Mouse (Mus musculus) limb, embryonic 14.5 days (tissue): ENCODE results near the gene Gdf1. TPM values are rescaled to one million over a fixed set of nuclear protein-coding genes. Genes with fewer than 3 reads are reported as not detected.

Experiments
- ATAC-seq: fragments of 200-750 bp; cut with Nextera tagmentation; 2 replicates; pipeline ENCODE4 v1.8.0; 2017; ENCODE audit warnings: low read depth, moderate number of reproducible peaks, moderate TSS enrichment; ENCODE audit not compliant: low FRiP score
- DNase-seq: peaks from one replicate; pipeline ENCODE4 v3.0.0-alpha.2; 2015; ENCODE audit warnings: low spot score
- H3K27ac ChIP-seq: fragments of 300-500 bp; sonication (generic); replicated peaks from 2 replicates; pipeline ENCODE4 v1.5.1; 2014; ENCODE audit warnings: low read depth, mild to moderate bottlenecking, low read length, moderate library complexity, mixed read lengths
- H3K27me3 ChIP-seq: fragments of 300-500 bp; sonication (generic); 2 replicates; pipeline ENCODE4 v1.6.1; 2014; ENCODE audit warnings: low read length, mixed read lengths; ENCODE audit not compliant: control insufficient read depth, insufficient read depth
- H3K36me3 ChIP-seq: fragments of 300-500 bp; sonication (generic); 2 replicates; pipeline ENCODE4 v1.6.1; 2014; ENCODE audit warnings: mild to moderate bottlenecking, low read length, moderate library complexity, mixed read lengths; ENCODE audit not compliant: control insufficient read depth, insufficient read depth
- H3K4me1 ChIP-seq: fragments of 300-500 bp; sonication (generic); 2 replicates; pipeline ENCODE4 v1.6.1; 2014; ENCODE audit warnings: antibody characterized with exemption, low read length, mixed read lengths; ENCODE audit not compliant: control insufficient read depth, insufficient read depth
- H3K4me2 ChIP-seq: fragments of 300-500 bp; sonication (generic); replicated peaks from 2 replicates; pipeline ENCODE4 v1.6.1; 2014; ENCODE audit warnings: low read depth, mild to moderate bottlenecking, low read length, moderate library complexity; ENCODE audit not compliant: severe bottlenecking
- H3K4me3 ChIP-seq: fragments of 300-500 bp; sonication (generic); replicated peaks from 2 replicates; pipeline ENCODE4 v1.5.1; 2014; ENCODE audit warnings: low read length
- H3K9ac ChIP-seq: fragments of 300-500 bp; sonication (generic); 2 replicates; pipeline ENCODE4 v1.6.1; 2014; ENCODE audit warnings: mild to moderate bottlenecking, low read depth, low read length, moderate library complexity; ENCODE audit not compliant: severe bottlenecking
- H3K9me3 ChIP-seq: fragments of 300-500 bp; sonication (generic); 2 replicates; pipeline ENCODE4 v1.6.1; 2016; ENCODE audit warnings: low read length; ENCODE audit not compliant: control insufficient read depth
- POLR2A ChIP-seq: fragments of 200-500 bp; IDR thresholded peaks from 2 replicates; pipeline ENCODE4 v1.8.0; 2012; ENCODE audit warnings: inconsistent platforms, mild to moderate bottlenecking, moderate library complexity, borderline replicate concordance; ENCODE audit not compliant: insufficient read depth, insufficient read length; ENCODE audit errors: extremely low read depth
- WGBS: fragments of 180-500 bp; shearing (Covaris S2); extraction: QIAGEN DNeasy Blood & Tissue Kit; methylation state at CpG from one replicate; pipeline ENCODE4 v1.1.7; 2014; 5-methylcytosine and 5-hydroxymethylcytosine counted together
- polyA plus RNA-seq, 2 experiments: library from polyadenylated mRNA; depleted of rRNA in 1 of 2; stranded (reverse) in 1 of 2; unstranded in 1 of 2; fragments of >200 nt; fragmentation: Nextera tagmentation in 1 of 2; extraction: Ambion mirVana in 1 of 2; gene quantifications; 2 replicates each; pipeline versions ENCODE4 v1.2.1 to v1.2.3; 2012 to 2014

Gdf1 gene
- polyA plus RNA-seq, 2 experiments, result 1.2 to 5.4 TPM

DNA sequence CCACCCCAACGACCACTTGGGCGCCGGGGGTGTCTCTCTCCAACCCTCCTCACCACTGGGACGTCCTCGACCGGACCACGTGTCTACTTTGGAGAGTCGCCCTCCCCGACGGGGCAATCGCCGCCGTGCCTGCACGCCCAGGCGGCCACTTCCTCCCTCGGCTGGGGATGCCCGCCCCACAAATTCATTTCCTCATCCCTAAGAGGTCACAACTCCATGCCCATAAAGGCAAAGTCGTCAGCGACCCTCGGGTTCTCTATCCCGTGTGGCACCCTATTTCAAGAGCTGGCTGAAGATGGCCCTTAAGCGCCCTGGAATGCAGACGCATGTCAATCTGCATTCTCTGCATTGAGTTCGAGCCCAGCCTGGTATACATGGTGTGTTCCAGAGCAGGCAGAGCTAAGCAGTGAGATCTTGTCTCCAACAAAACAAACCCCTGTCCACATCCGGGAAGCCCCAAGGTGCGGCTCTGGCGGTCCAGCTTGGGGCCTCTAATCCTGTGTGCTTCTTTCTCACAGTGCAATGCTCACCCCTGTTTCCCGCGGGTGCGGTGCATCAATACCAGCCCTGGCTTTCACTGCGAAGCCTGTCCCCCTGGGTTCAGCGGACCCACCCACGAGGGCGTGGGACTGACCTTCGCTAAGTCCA lies 45.7 kb downstream of the Gdf1 start:
- 8% methylated on average over 35 of the region's 35 CpGs for WGBS
- H3K4me3 ChIP-seq, result peak overlapping the region; percentile 38

DNA sequence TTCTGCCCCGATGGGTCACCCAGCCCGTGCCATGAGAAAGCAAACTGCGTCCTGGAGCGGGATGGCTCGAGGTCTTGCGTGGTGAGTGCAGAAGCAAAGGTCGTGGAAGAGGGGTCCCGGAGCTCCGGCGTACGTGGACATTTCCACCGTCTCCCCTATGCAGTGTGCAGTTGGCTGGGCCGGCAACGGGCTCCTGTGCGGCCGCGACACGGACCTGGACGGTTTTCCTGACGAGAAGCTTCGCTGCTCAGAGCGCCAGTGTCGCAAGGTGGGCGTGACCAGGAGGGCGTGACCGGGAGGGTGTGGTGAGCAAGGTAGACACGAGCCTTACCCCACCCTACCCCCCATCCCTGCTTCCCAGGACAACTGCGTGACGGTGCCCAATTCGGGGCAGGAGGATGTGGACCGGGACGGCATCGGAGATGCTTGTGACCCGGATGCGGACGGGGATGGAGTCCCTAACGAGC lies 46.7 kb downstream of the Gdf1 start:
- Histone ChIP-seq H3K9ac (no peak overlapping the region), H3K27ac (no peak overlapping the region), H3K4me2 (peak overlapping the region; percentile 26), H3K36me3 (no peaks in the 10 kb centered on the region), H3K4me1 (peaks cover 36% of the 10 kb centered on the region), H3K27me3 (peaks cover 59% of the 10 kb centered on the region), H3K4me3 (peak overlapping the region; percentile 21), H3K9me3 (no peaks in the 10 kb centered on the region)
- ATAC-seq (no peak), DNase-seq (no peak)
- TF ChIP-seq POLR2A, result no peak
- 8% methylated on average over 37 of the region's 37 CpGs for WGBS

More for the DNA sequence above, 45.7 kb downstream of the Gdf1 start:
- peaks cover 36% of the 10 kb centered on the region for H3K4me1 ChIP-seq
- no peaks in the 10 kb centered on the region for H3K9me3 ChIP-seq
- peak overlapping the region; percentile 49 for H3K4me2 ChIP-seq
- ATAC-seq (no peak), DNase-seq (no peak)
- H3K27ac ChIP-seq, result no peak overlapping the region
- H3K27me3 ChIP-seq, result peaks cover 59% of the 10 kb centered on the region
- H3K36me3 ChIP-seq, result no peaks in the 10 kb centered on the region
- no peak overlapping the region for H3K9ac ChIP-seq
- no peak for TF ChIP-seq POLR2A

DNA sequence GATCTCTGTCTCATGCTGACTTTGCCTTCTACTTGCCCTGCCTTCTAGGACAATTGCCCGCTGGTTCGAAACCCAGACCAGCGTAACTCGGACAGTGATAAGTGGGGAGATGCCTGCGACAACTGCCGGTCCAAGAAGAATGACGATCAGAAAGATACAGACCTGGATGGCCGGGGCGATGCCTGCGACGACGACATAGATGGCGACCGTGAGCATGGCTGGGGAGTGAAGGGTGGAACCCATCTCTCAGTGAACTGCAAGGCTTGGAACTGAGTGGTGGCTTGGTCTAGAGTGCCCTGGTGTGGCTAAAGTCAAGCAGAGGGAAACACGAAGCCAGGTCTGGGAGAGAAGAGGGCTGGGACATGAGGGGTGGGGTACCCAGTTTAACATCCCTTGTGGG lies 47.4 kb downstream of the Gdf1 start:
- Histone ChIP-seq H3K36me3 (no peaks in the 10 kb centered on the region), H3K4me2 (no peak overlapping the region), H3K27ac (no peak overlapping the region), H3K4me3 (no peak overlapping the region), H3K27me3 (peaks cover 59% of the 10 kb centered on the region), H3K9ac (no peak overlapping the region), H3K9me3 (no peaks in the 10 kb centered on the region), H3K4me1 (peaks cover 30% of the 10 kb centered on the region)
- no peak for DNase-seq
- 16% methylated on average over 15 of the region's 15 CpGs for WGBS
- no peak for TF ChIP-seq POLR2A
- no peak for ATAC-seq

DNA sequence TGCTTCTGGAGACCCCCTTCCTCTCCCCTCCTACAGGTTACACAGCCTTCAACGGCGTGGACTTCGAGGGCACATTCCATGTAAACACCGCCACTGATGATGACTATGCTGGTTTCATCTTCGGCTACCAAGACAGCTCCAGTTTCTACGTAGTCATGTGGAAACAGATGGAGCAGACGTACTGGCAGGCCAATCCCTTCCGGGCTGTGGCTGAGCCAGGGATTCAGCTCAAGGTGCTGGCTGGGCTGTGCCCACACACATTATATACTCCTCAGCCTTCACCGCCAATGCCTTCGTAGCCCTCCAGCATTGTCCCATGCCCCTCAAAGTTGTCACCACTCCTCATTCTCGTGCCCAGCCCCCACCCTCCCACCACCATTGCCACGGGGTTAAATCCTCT lies 50.5 kb downstream of the Gdf1 start:
- Histone ChIP-seq H3K27me3 (peaks cover 29% of the 10 kb centered on the region), H3K4me3 (no peak overlapping the region), H3K36me3 (peaks cover 9% of the 10 kb centered on the region), H3K27ac (no peak overlapping the region), H3K4me2 (no peak overlapping the region), H3K4me1 (peaks cover 8% of the 10 kb centered on the region; the same call in 1 of the 2 replicates), H3K9ac (no peak overlapping the region), H3K9me3 (no peaks in the 10 kb centered on the region)
- no peak for TF ChIP-seq POLR2A
- ATAC-seq (no peak), DNase-seq (no peak)
- 80% methylated on average over 12 of the region's 12 CpGs for WGBS

Other genes starting within 250 kb of the Gdf1 start
- gene Hapln4, start 246.4 kb upstream of the Gdf1 start, polyA plus RNA-seq (2012; rRNA removed), result 0.23 and 0.38 TPM in 2 replicates
- gene Hapln4, start 246.4 kb upstream of the Gdf1 start, polyA plus RNA-seq (2014; fragmentation: Nextera tagmentation; extraction: Ambion mirVana), result 0.41 TPM in 1 of 2 replicates, not detected in the other
- gene Ncan, start 208.9 kb upstream of the Gdf1 start, polyA plus RNA-seq (2012; rRNA removed), result 0.58 and 0.59 TPM in 2 replicates
- gene Ncan, start 208.9 kb upstream of the Gdf1 start, polyA plus RNA-seq (2014; fragmentation: Nextera tagmentation; extraction: Ambion mirVana), result 0.25 and 0.48 TPM in 2 replicates
- gene Nr2c2ap, start 198.5 kb upstream of the Gdf1 start, polyA plus RNA-seq (2012; rRNA removed), result 17.4 and 19.3 TPM in 2 replicates
- gene Nr2c2ap, start 198.5 kb upstream of the Gdf1 start, polyA plus RNA-seq (2014; fragmentation: Nextera tagmentation; extraction: Ambion mirVana), result 18.3 and 20.8 TPM in 2 replicates
- 33.5 and 38.6 TPM in 2 replicates for gene Rfxank, start 190.7 kb upstream of the Gdf1 start, polyA plus RNA-seq (2012; rRNA removed)
- 17.6 and 17.8 TPM in 2 replicates for gene Rfxank, start 190.7 kb upstream of the Gdf1 start, polyA plus RNA-seq (2014; fragmentation: Nextera tagmentation; extraction: Ambion mirVana)
- 84.2 and 89.1 TPM in 2 replicates for gene Borcs8, start 190.3 kb upstream of the Gdf1 start, polyA plus RNA-seq (2012; rRNA removed)
- 61.4 and 61.8 TPM in 2 replicates for gene Borcs8, start 190.3 kb upstream of the Gdf1 start, polyA plus RNA-seq (2014; fragmentation: Nextera tagmentation; extraction: Ambion mirVana)
- gene Mef2b, start 190.1 kb upstream of the Gdf1 start, polyA plus RNA-seq (2012; rRNA removed), result 0.67 and 0.82 TPM in 2 replicates
- 0.37 TPM in 1 of 2 replicates, not detected in the other for gene Mef2b, start 190.1 kb upstream of the Gdf1 start, polyA plus RNA-seq (2014; fragmentation: Nextera tagmentation; extraction: Ambion mirVana)
- gene Tmem161a, start 157.5 kb upstream of the Gdf1 start, polyA plus RNA-seq (2012; rRNA removed), result 151 and 303 TPM in 2 replicates
- gene Tmem161a, start 157.5 kb upstream of the Gdf1 start, polyA plus RNA-seq (2014; fragmentation: Nextera tagmentation; extraction: Ambion mirVana), result 49.9 and 54.9 TPM in 2 replicates
- 23.6 and 27.9 TPM in 2 replicates for gene Slc25a42, start 117.5 kb upstream of the Gdf1 start, polyA plus RNA-seq (2012; rRNA removed)
- 3.6 and 4.1 TPM in 2 replicates for gene Slc25a42, start 117.5 kb upstream of the Gdf1 start, polyA plus RNA-seq (2014; fragmentation: Nextera tagmentation; extraction: Ambion mirVana)
- gene Sugp2, start 95.6 kb upstream of the Gdf1 start, polyA plus RNA-seq (2012; rRNA removed), result 78.7 and 84.4 TPM in 2 replicates
- 30.6 and 33.8 TPM in 2 replicates for gene Sugp2, start 95.6 kb upstream of the Gdf1 start, polyA plus RNA-seq (2014; fragmentation: Nextera tagmentation; extraction: Ambion mirVana)
- gene Armc6, start 95.4 kb upstream of the Gdf1 start, polyA plus RNA-seq (2012; rRNA removed), result 35.0 and 42.3 TPM in 2 replicates
- 22.8 and 26.8 TPM in 2 replicates for gene Armc6, start 95.4 kb upstream of the Gdf1 start, polyA plus RNA-seq (2014; fragmentation: Nextera tagmentation; extraction: Ambion mirVana)
- gene Homer3, start 47.0 kb upstream of the Gdf1 start, polyA plus RNA-seq (2012; rRNA removed), result 81.2 and 81.3 TPM in 2 replicates
- gene Homer3, start 47.0 kb upstream of the Gdf1 start, polyA plus RNA-seq (2014; fragmentation: Nextera tagmentation; extraction: Ambion mirVana), result 38.2 and 43.9 TPM in 2 replicates
- 58.1 and 66.2 TPM in 2 replicates for gene Ddx49, start 27.3 kb upstream of the Gdf1 start, polyA plus RNA-seq (2012; rRNA removed)
- gene Ddx49, start 27.3 kb upstream of the Gdf1 start, polyA plus RNA-seq (2014; fragmentation: Nextera tagmentation; extraction: Ambion mirVana), result 52.9 and 55.4 TPM in 2 replicates
- 379 and 443 TPM in 2 replicates for gene Cope, start 27.3 kb upstream of the Gdf1 start, polyA plus RNA-seq (2012; rRNA removed)
- gene Cope, start 27.3 kb upstream of the Gdf1 start, polyA plus RNA-seq (2014; fragmentation: Nextera tagmentation; extraction: Ambion mirVana), result 340 and 371 TPM in 2 replicates
- gene Cers1, start 14.0 kb upstream of the Gdf1 start, polyA plus RNA-seq (2012; rRNA removed), result 12.4 and 22.0 TPM in 2 replicates
- 12.0 and 12.9 TPM in 2 replicates for gene Cers1, start 14.0 kb upstream of the Gdf1 start, polyA plus RNA-seq (2014; fragmentation: Nextera tagmentation; extraction: Ambion mirVana)
- gene Upf1, start 23.5 kb downstream of the Gdf1 start, polyA plus RNA-seq (2012; rRNA removed), result 39.0 and 47.6 TPM in 2 replicates
- 22.3 and 25.5 TPM in 2 replicates for gene Upf1, start 23.5 kb downstream of the Gdf1 start, polyA plus RNA-seq (2014; fragmentation: Nextera tagmentation; extraction: Ambion mirVana)
- gene Comp, start 43.7 kb downstream of the Gdf1 start, polyA plus RNA-seq (2012; rRNA removed), result 136 and 173 TPM in 2 replicates
- gene Comp, start 43.7 kb downstream of the Gdf1 start, polyA plus RNA-seq (2014; fragmentation: Nextera tagmentation; extraction: Ambion mirVana), result 36.7 and 46.3 TPM in 2 replicates
- gene Crtc1, start 109.8 kb downstream of the Gdf1 start, polyA plus RNA-seq (2012; rRNA removed), result 37.8 and 58.5 TPM in 2 replicates
- gene Crtc1, start 109.8 kb downstream of the Gdf1 start, polyA plus RNA-seq (2014; fragmentation: Nextera tagmentation; extraction: Ambion mirVana), result 26.3 and 31.1 TPM in 2 replicates
- gene Klhl26, start 147.2 kb downstream of the Gdf1 start, polyA plus RNA-seq (2012; rRNA removed), result 48.7 and 72.6 TPM in 2 replicates
- 24.2 and 28.6 TPM in 2 replicates for gene Klhl26, start 147.2 kb downstream of the Gdf1 start, polyA plus RNA-seq (2014; fragmentation: Nextera tagmentation; extraction: Ambion mirVana)
- gene Tmem59l, start 157.5 kb downstream of the Gdf1 start, polyA plus RNA-seq (2012; rRNA removed), result 13.1 and 17.7 TPM in 2 replicates
- gene Tmem59l, start 157.5 kb downstream of the Gdf1 start, polyA plus RNA-seq (2014; fragmentation: Nextera tagmentation; extraction: Ambion mirVana), result 15.7 and 17.5 TPM in 2 replicates
- 98.9 and 127 TPM in 2 replicates for gene Crlf1, start 163.3 kb downstream of the Gdf1 start, polyA plus RNA-seq (2012; rRNA removed)
- 91.5 and 103 TPM in 2 replicates for gene Crlf1, start 163.3 kb downstream of the Gdf1 start, polyA plus RNA-seq (2014; fragmentation: Nextera tagmentation; extraction: Ambion mirVana)
- gene Rex1bd, start 176.9 kb downstream of the Gdf1 start, polyA plus RNA-seq (2012; rRNA removed), result 154 and 175 TPM in 2 replicates
- 152 and 156 TPM in 2 replicates for gene Rex1bd, start 176.9 kb downstream of the Gdf1 start, polyA plus RNA-seq (2014; fragmentation: Nextera tagmentation; extraction: Ambion mirVana)
- 1,215 and 1,844 TPM in 2 replicates for gene Uba52, start 181.0 kb downstream of the Gdf1 start, polyA plus RNA-seq (2012; rRNA removed)
- gene Uba52, start 181.0 kb downstream of the Gdf1 start, polyA plus RNA-seq (2014; fragmentation: Nextera tagmentation; extraction: Ambion mirVana), result 1,031 and 1,113 TPM in 2 replicates
- 363 and 431 TPM in 2 replicates for gene Fkbp8, start 197.9 kb downstream of the Gdf1 start, polyA plus RNA-seq (2012; rRNA removed)
- 219 and 248 TPM in 2 replicates for gene Fkbp8, start 197.9 kb downstream of the Gdf1 start, polyA plus RNA-seq (2014; fragmentation: Nextera tagmentation; extraction: Ambion mirVana)
- gene Kxd1, start 198.1 kb downstream of the Gdf1 start, polyA plus RNA-seq (2012; rRNA removed), result 52.5 and 61.0 TPM in 2 replicates
- 60.3 and 61.7 TPM in 2 replicates for gene Kxd1, start 198.1 kb downstream of the Gdf1 start, polyA plus RNA-seq (2014; fragmentation: Nextera tagmentation; extraction: Ambion mirVana)
- gene Ell, start 209.6 kb downstream of the Gdf1 start, polyA plus RNA-seq (2012; rRNA removed), result 30.3 and 35.3 TPM in 2 replicates
- gene Ell, start 209.6 kb downstream of the Gdf1 start, polyA plus RNA-seq (2014; fragmentation: Nextera tagmentation; extraction: Ambion mirVana), result 20.2 and 22.4 TPM in 2 replicates